Mouse (Mus musculus) c-Kit-positive CD71-positive TER-119-positive erythroid progenitor cells, embryonic 14.5 days (primary cell): ENCODE measurements around the gene Spout1.

Experiments
- DNase-seq: peaks from one replicate; pipeline ENCODE4 v3.0.0-alpha.2; 2013; ENCODE audit warnings: low spot score

The Spout1 gene

GRCm38 (mm10) chr2:30130156-30130555 lies 48.1 kb downstream of the Spout1 start:
- DNase-seq: no peak

GRCm38 (mm10) chr2:30128789-30129188 lies 49.5 kb downstream of the Spout1 start:
- no peak for DNase-seq

DNA sequence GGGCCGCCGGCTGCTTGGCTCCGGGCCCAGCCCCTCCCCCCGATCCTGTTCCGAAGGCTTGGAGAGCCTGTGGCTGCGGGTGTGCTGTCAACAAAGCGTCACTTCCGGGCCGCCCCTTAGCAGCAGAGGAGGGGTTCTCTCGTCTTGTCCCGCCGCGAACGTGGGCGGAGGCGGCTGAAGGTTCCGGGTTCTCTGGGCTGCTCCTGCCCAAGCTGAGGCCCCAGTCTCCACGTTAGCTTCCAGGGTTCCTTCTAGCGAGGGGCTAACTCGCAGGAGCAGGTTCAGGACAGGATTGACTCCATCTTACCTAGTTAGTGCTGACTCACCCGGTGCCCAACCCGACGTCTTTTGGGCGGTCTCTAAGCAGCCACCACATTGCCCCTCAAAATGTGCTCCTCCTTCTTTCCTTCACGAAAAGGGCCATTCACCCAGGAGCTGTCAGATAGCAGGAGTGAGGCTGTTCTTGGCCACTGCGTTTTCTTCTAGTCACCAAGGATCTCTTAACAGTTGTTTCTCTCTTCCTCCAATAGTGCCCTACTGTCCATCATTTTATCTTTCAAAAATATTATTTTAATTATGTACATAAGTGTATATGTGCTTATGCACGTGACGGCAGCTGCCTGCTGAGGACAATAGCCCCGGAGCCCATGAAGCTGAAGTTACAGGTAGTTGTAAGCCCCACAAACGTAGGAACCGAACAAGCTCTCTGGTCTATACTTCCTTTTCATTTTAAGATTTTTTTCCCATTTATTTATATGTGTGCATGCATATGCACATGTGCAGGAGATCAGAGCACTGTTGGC lies 53.6 kb downstream of the Spout1 start, which contains the start of gene Zer1:
Zer1 (minus strand) TSS at position 114 of the 803 bp plus-strand sequence.
- peak; percentile 87 for DNase-seq

- no peak for DNase-seq
These were observed 54.4 kb downstream of the Spout1 start for GRCm38 (mm10) chr2:30123729-30124471.
